Mouse (Mus musculus) olfactory bulb, adult 2 months (tissue): Measurements from ENCODE around the gene Sept4.

Experiments
- CTCF ChIP-seq: fragments of 200-500 bp; IDR thresholded peaks from 2 replicates; pipeline ENCODE4 v1.5.1; 2012; ENCODE audit warnings: low read depth, mild to moderate bottlenecking, low read length, moderate library complexity; ENCODE audit not compliant: insufficient read depth
- POLR2A ChIP-seq: fragments of 200-500 bp; IDR thresholded peaks from 2 replicates; pipeline ENCODE4 v1.6.1; 2012; ENCODE audit warnings: mild to moderate bottlenecking, low read depth, low read length, moderate library complexity; ENCODE audit not compliant: insufficient read depth

- no peak for TF ChIP-seq CTCF
- no peak for TF ChIP-seq POLR2A
Observed at GRCm38 (mm10) chr11:87579713-87580112, 11.0 kb downstream of the Sept4 start.
